Mouse (Mus musculus) limb, embryonic 10.5 days (tissue): ENCODE results near the gene Ccnc. TPM values are rescaled to one million over a fixed set of nuclear protein-coding genes. Genes with fewer than 3 reads are reported as not detected.

Source experiments
- DNase-seq: peaks from one replicate; pipeline ENCODE4 v3.0.0-alpha.2; 2017; ENCODE audit warnings: low spot score
- H3K27ac ChIP-seq: fragments of 300-500 bp; sonication (generic); 2 replicates; pipeline ENCODE4 v1.5.1; 2016; ENCODE audit warnings: mild to moderate bottlenecking
- H3K27me3 ChIP-seq: fragments of 300-500 bp; sonication (generic); 2 replicates; pipeline ENCODE4 v1.6.1; 2016; ENCODE audit warnings: low read depth, mild to moderate bottlenecking; ENCODE audit not compliant: poor library complexity, severe bottlenecking
- H3K36me3 ChIP-seq: fragments of 300-500 bp; sonication (generic); 2 replicates; pipeline ENCODE4 v1.6.1; 2016; ENCODE audit warnings: mild to moderate bottlenecking, moderate library complexity
- H3K4me1 ChIP-seq: fragments of 300-500 bp; sonication (generic); 2 replicates; pipeline ENCODE4 v1.6.1; 2016
- H3K4me3 ChIP-seq: fragments of 300-500 bp; sonication (generic); 2 replicates; pipeline ENCODE4 v1.5.1; 2016; ENCODE audit warnings: mild to moderate bottlenecking, moderate library complexity
- H3K9me3 ChIP-seq: fragments of 300-500 bp; sonication (generic); replicated peaks from 2 replicates; pipeline ENCODE4 v1.6.1; 2016; ENCODE audit warnings: mild to moderate bottlenecking
- WGBS: fragments of 180-500 bp; shearing (Covaris S2); methylation state at CpG from one replicate; pipeline ENCODE4 v1.1.7; 2016; 5-methylcytosine and 5-hydroxymethylcytosine counted together
- polyA plus RNA-seq: library from polyadenylated mRNA; unstranded; fragments of >200 nt; fragmentation: Nextera tagmentation; extraction: Ambion mirVana; gene quantifications from 2 replicates; pipeline ENCODE4 v1.2.1, GENCODE M21; 2016

Ccnc gene
- polyA plus RNA-seq, 1 experiment from 2014 or later = 41.8 TPM

DNA sequence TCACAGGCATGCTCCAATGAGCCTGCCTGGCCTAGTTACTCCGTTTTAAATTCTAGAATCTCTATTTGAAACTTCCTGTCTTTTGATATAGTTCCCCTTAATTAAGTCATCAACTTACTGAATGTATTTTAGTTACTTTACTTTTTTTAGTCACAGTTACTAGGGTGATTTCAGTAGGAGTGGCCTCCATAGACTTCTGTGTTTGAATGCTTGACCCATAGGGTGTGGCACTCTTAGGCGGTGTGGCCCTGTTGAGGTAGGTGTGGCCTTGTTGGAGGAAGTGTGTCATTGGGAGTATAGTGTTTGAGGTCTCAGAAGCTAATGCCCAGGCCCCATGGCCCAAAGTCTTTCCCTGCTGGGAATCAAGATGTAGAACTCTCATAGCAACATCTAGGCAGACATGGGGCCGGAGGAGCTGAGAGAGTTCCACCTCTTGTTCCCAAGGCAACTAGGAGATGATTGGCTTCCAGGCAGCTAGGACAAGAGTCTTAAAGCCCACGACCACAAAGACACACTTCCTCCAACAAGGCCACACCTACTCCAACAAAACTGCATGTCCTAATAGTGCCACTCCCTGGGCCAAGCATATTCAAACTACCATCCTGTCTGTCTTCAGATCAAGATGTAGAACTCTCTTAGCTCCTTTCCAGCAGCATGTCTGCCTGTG is 27.8 kb downstream of the Ccnc start:
- WGBS = 68% methylated on average over 4 of the region's 4 CpGs

DNA sequence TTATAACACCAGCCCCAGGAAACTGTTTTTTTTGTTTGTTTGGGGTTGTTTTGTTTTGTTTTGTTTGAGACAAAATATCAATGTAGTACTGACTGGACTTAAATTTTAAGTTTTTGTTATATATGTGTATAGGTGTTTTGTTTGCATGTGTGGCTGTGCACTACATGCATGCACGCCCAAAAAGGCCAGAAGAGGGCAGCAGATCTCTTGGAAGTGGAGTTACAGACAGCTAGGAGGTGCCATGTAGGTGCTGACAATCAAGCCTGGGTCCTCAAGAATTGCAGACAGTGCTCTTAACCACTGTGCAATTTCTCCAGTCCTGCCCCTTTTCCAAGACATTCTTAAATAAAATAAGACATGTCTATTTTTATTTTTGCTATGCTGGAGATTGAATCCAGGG is 31.4 kb downstream of the Ccnc start:
- Histone ChIP-seq H3K27me3 (no peaks in the 10 kb centered on the region), H3K36me3 (peaks cover 9% of the 10 kb centered on the region), H3K4me1 (no peaks in the 10 kb centered on the region), H3K9me3 (no peaks in the 10 kb centered on the region), H3K4me3 (no peak overlapping the region), H3K27ac (no peak overlapping the region)
- DNase-seq = no peak
- 51% methylated on average over 1 of the region's 1 CpGs for WGBS

More for the DNA sequence above, 27.8 kb downstream of the Ccnc start:
- Histone ChIP-seq H3K4me1 (no peaks in the 10 kb centered on the region), H3K9me3 (no peaks in the 10 kb centered on the region), H3K4me3 (no peak overlapping the region), H3K36me3 (peaks cover 15% of the 10 kb centered on the region), H3K27me3 (no peaks in the 10 kb centered on the region), H3K27ac (no peak overlapping the region)
- DNase-seq = no peak

DNA sequence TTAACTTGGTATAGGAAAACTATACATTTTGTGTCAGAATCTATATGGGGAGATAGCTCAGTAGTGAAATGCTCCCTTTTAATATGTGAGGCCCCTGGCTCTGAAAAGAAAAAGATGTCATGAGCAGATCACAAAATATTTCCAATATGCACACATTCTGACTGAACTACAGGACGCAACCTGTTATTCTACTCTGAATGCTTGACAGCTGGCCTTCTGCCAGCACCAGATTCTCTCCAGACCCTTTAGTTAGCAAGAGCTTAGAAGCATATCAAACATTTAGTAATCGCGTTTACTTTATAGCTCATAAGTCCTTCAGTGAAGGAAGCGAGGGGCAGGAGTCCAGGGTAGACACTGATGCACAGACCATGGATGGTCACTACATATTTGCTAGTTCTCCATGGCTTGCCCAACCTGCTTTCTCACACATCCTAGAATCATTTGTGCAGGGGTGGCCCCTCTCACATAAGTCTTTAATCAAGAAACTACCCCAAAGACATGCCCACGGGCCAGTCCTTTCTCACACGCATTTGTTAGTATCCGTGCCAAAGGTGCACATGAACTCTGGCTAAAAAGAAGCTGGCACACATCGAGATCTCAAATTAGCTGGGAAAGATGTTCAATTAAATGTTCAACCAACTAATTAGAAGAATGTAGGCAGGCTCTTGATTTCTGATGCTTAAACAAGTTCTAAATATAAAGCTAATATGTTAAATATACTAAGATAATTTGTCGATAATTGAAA is 34.1 kb downstream of the Ccnc start:
- H3K27me3 ChIP-seq = no peaks in the 10 kb centered on the region
- no peak overlapping the region for H3K27ac ChIP-seq
- H3K36me3 ChIP-seq = peaks cover 9% of the 10 kb centered on the region
- H3K4me1 ChIP-seq = peaks cover 5% of the 10 kb centered on the region; the same call in 1 of the 2 replicates
- no peaks in the 10 kb centered on the region for H3K9me3 ChIP-seq
- 93% methylated on average over 9 of the region's 9 CpGs for WGBS
- no peak overlapping the region for H3K4me3 ChIP-seq
- no peak for DNase-seq

DNA sequence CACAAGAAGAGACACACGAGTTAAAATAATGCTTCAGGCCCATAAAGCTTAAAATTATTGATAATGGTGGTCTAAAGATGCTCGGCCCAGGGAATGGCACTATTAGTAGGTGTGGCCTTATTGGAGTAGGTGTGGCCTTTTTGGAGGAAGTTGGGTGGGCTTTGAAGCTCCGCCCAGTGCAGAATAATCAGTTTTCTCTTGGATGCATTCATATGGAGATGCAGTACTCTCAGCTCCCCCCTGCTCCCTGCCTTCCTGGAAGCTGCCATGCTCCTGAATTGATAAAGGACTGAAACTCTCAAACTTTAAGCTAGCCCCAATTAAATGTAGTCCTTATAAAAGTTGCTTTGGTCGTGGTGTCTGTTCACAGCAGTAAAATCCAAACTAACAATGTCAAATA is 36.3 kb downstream of the Ccnc start:
- no peak overlapping the region for H3K27ac ChIP-seq
- H3K36me3 ChIP-seq = peaks cover 8% of the 10 kb centered on the region
- peaks cover 5% of the 10 kb centered on the region; the same call in 1 of the 2 replicates for H3K4me1 ChIP-seq
- H3K27me3 ChIP-seq = no peaks in the 10 kb centered on the region
- no peak overlapping the region for H3K4me3 ChIP-seq
- H3K9me3 ChIP-seq = no peaks in the 10 kb centered on the region
- DNase-seq = no peak
- WGBS = 80% methylated on average over 4 of the region's 4 CpGs

DNA sequence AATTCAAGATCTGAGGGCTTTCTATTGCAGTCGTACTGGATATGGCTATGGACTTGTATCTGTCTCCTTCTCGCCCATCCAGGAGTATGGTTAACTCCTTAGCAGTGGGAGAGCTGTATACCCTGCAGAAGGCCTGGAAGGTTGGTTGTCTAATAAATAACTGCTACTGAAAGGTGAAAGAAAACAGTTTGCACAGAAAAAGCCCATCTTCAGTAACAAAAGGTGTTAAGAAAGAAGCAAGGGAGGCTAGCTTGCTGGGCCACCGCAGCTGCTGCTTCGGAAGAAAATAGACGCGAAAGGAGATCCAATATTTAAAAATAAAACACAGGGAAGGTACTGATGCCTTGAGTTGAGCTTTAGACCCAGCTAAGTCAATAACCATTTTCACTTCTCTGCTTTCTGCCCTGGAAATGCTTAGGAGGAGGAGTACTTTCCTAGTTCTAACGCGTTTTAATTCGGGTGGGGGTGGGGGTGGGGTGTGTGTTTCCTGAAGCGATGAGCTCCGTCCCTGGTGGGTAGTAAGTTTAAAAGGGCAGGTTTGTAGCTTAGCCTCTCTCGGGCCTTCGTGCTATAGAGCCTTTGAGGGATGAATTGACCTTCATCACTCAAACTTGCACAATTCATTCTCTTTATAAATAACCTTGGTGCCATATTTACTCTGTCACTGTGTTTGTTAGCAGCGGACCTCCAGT is 38.8 kb downstream of the Ccnc start:
- 26% methylated on average over 14 of the region's 14 CpGs for WGBS
- H3K4me1 ChIP-seq = peaks cover 5% of the 10 kb centered on the region; the same call in 1 of the 2 replicates
- no peaks in the 10 kb centered on the region for H3K9me3 ChIP-seq
- DNase-seq = no peak
- peak overlapping the region; percentile 70 for H3K4me3 ChIP-seq
- H3K27ac ChIP-seq = peak overlapping the region; percentile 68
- no peaks in the 10 kb centered on the region for H3K27me3 ChIP-seq
- H3K36me3 ChIP-seq = no peaks in the 10 kb centered on the region

DNA sequence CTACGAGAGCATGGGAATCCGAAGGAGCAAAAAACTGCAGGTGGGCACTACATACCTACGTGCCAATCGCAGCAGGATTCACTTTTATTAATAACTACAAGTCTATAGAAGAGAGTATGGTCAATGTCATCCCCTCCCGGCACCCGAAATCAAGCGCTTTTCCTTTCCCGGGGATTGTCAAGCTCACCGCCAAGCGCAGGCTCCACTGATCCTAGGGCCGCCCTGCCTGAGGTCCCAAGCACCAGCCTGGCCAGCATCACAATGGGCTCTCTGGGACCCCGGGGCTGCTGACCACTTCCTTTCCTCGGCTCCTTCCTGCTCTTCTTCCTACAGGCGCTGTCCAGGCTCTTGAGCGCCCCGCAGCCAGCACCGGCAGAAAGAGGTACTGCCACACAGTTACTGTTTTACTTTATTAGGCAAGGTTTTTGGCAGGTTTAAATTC is 39.4 kb downstream of the Ccnc start, which contains the start of the genes Usp45 and Tstd3:
Usp45 (plus strand) TSS at position 294 of the 442 bp plus-strand sequence.
Tstd3 (minus strand) TSS at position 350 of the 442 bp plus-strand sequence.
- Histone ChIP-seq H3K4me3 (peak within 1 kb of the TSS; percentile 70), H3K27ac (peak within 1 kb of the TSS; percentile 68), H3K9me3 (no peaks in the 10 kb centered on the region), H3K27me3 (no peaks in the 10 kb centered on the region), H3K4me1 (peaks cover 5% of the 10 kb centered on the region; the same call in 1 of the 2 replicates), H3K36me3 (no peaks in the 10 kb centered on the region)
- peak; percentile 77 for DNase-seq
- WGBS = 1% methylated on average over 17 of the region's 17 CpGs

DNA sequence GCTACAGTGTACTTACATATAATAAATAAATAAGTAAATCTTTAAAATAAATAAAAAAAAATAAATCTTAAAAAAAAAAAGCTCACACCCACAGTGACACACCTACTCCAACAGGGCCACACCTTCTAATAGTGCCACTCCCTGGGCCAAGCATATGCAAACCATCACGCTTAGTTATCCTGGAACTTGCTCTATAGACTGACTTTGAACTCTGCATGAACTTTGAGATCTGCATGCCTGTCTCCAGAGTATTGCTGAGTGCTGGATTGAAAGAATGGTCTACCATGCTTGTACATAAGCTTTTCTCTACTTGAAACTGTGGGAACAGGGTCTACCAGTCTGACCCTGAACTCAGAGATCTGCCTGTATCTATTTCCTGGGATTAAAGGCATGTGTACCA is 43.6 kb downstream of the Ccnc start:
- H3K27me3 ChIP-seq = no peaks in the 10 kb centered on the region
- no peak for DNase-seq
- peaks cover 9% of the 10 kb centered on the region for H3K4me1 ChIP-seq
- no peak overlapping the region for H3K27ac ChIP-seq
- WGBS = 91% methylated on average over 1 of the region's 1 CpGs
- H3K9me3 ChIP-seq = no peaks in the 10 kb centered on the region
- no peaks in the 10 kb centered on the region for H3K36me3 ChIP-seq
- H3K4me3 ChIP-seq = no peak overlapping the region

DNA sequence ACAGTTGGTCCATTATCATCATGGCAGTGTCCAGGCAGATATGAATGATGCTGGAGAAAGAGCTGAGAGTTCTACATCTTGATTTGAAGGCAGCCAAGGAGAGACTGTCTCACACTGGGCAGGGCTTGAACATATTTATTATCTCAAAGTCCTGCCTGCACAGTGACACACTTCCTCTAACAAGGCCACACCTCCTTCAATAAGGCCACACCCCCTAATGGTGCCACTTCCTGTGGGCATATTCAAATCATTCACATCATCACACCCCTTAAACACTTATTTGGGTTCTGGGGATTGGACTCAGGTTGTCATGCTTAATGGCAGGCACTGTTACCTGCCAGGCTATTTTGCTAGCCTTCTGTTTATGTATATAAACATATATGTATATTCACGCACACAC is 44.8 kb downstream of the Ccnc start:
- Histone ChIP-seq H3K36me3 (no peaks in the 10 kb centered on the region), H3K4me3 (no peak overlapping the region), H3K4me1 (peaks cover 7% of the 10 kb centered on the region), H3K9me3 (no peaks in the 10 kb centered on the region), H3K27me3 (no peaks in the 10 kb centered on the region), H3K27ac (no peak overlapping the region)
- no peak for DNase-seq
- WGBS = 100% methylated on average over 1 of the region's 1 CpGs

DNA sequence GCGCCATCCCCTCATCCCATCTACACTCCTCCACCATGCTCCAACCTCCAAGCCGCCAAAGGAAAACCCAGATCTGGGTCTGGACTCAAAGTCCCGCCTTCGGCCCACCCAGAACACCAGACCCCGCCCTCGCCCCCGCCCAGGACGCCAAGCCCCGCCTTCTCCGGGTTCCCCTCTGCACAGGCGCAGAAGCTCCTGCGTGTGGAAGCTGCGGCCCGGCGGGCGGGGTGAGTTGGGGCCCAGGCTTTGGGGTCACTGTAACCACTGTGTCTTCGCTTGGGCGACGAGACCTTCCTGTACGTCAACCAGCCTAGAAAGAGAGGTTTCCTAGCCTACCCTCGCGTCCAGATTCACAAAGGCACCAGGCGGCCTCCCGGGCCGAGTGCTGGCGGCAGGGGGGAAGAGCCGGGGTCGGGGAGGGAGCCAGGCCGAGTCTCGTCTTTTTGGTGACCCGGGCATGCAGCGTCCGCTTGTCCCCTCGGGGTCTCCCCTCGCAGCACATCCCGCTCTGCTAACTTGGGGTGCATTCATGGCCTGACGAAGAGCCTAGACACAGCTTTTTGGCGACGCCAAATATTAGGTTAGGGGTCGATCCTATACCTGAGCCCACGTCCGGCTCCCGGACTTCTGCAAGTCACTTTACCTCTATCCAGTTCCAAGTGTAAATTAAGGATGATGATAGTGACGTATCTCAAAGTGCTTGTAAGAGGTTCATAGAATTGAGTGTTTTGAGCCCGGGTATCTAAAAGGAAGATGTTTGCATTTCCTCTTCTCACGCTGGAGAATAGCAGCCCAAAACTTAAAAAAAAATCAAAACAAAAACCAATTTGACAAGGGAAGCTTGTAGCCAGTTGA is 48.8 kb downstream of the Ccnc start:
- peak overlapping the region; percentile 95 for H3K27ac ChIP-seq
- under 1% methylated on average over 46 of the region's 46 CpGs for WGBS
- H3K4me1 ChIP-seq = peaks cover 9% of the 10 kb centered on the region
- peak; percentile 97 for DNase-seq
- H3K4me3 ChIP-seq = peak overlapping the region; percentile 90
- H3K27me3 ChIP-seq = no peaks in the 10 kb centered on the region
- H3K9me3 ChIP-seq = no peaks in the 10 kb centered on the region
- H3K36me3 ChIP-seq = peaks cover 12% of the 10 kb centered on the region

DNA sequence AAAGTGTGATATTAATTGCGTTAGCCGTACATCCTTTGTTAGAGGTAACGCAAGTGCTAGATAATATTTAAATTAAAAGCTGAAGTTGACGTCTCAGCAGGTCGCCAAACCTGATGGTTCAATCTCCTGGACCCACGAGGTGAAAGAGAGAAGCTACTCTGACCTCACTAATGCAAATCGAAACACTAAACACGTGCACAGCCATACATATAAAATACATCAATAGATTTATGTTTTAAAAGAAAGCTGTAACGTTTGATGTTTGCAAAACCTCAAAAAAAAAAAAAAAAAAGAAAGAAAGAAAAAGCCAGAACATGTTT is 49.4 kb downstream of the Ccnc start:
- 16% methylated on average over 9 of the region's 9 CpGs for WGBS

DNA sequence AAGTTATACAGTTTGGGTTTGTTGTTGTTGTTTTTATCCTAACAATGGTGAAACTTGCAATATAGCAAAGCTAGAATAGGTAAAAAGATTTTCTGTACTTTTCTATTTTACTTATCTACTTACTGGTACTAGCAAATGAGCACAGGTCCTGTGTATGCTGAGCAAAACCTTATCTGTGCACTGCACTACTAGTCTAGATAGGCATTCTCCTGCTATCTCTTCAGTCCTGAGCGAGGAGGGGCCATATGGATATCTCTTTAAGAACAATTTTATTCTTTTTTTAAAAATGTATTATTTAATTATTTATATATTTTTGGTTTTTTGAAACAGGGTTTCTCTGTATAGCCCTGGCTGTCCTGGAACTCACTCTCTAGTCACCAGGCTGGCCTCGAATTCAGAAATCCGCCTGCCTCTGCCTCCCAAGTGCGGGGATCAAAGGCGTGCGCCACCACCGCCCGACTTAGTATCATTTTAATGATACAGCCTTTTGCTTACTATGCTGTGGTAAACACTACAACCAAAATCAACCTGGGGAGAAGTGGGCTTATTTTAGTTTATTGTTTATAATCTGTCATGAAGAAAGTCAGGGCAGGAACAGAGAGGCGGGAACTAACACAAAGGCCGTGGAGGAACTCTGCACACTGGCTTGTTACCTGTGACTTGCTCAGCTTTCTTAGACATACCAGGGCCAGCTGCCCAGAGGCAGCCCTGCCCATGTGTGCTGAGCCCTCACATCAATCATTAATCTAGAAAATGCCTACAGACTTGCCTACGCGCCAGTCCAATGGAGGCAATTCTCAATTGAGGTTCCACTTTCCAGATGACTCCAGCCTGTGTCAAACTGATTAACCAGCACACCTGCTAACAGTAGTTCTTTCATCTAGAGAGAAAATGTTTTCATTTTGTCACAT is 53.6 kb downstream of the Ccnc start:
- Histone ChIP-seq H3K9me3 (no peaks in the 10 kb centered on the region), H3K27ac (no peak overlapping the region), H3K27me3 (no peaks in the 10 kb centered on the region), H3K4me3 (no peak overlapping the region), H3K4me1 (peaks cover 5% of the 10 kb centered on the region; the same call in 1 of the 2 replicates), H3K36me3 (peaks cover 57% of the 10 kb centered on the region)
- no peak for DNase-seq
- 96% methylated on average over 12 of the region's 12 CpGs for WGBS

More for the DNA sequence above, 49.4 kb downstream of the Ccnc start:
- Histone ChIP-seq H3K9me3 (no peaks in the 10 kb centered on the region), H3K27ac (no peak overlapping the region), H3K4me3 (peak overlapping the region; percentile 90), H3K27me3 (no peaks in the 10 kb centered on the region), H3K4me1 (peaks cover 9% of the 10 kb centered on the region), H3K36me3 (peaks cover 18% of the 10 kb centered on the region)
- no peak for DNase-seq
